Mouse (Mus musculus) spleen, adult 2 months (tissue): ENCODE measurements around the gene Dppa3.

ENCODE experiments used
- CTCF ChIP-seq: fragments of 200-500 bp; IDR thresholded peaks from 2 replicates; pipeline ENCODE4 v1.5.1; 2011; ENCODE audit warnings: mild to moderate bottlenecking, inconsistent platforms; ENCODE audit not compliant: insufficient read depth, insufficient read length, insufficient replicate concordance; ENCODE audit errors: extremely low read depth
- POLR2A ChIP-seq: fragments of 200-500 bp; IDR thresholded peaks from 2 replicates; pipeline ENCODE4 v1.6.1; 2011; ENCODE audit warnings: low read depth, low read length, inconsistent platforms

GRCm38 (mm10) chr6:122669406-122670200 lies 43.4 kb downstream of the Dppa3 start:
- TF ChIP-seq POLR2A (no peak), CTCF (peak; percentile 84; the same call in 1 of the 2 replicates)
